Mouse (Mus musculus): ENCODE results near the gene Lmbrd2. TPM values are rescaled to one million over a fixed set of nuclear protein-coding genes. Genes with fewer than 3 reads are reported as not detected.

Gene Lmbrd2
- polyA plus RNA-seq (2012; rRNA removed): 4.9 and 11.9 TPM in 2 replicates

- WGBS: 1% methylated on average over 34 of the region's 34 CpGs
Measured at GRCm38 (mm10) chr15:9140252-9140680, at the start of gene Lmbrd2. Lmbrd2 (plus strand) TSS chr15:9140550.

DNA sequence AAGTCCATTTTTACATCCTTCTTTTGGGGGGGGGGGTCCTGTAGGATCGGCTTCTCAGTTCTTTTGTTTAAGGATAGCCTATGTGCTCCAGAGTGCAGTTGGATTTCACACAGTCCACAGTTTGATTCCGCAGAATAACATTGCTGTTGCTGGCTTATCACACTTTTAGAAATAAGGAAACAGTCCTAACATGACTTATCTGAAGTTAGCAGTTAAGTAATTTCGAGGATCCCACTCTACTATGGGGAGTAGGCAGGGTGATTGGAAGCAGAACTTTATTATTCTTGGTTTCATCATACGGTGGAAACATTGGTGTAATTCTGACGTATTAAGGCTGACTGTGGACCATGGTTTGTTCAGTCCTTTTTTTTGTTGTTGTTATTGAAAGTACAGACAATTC is 49.7 kb upstream of the Lmbrd2 start:
- DNase-seq (ENCODE audit: low read depth, low spot score): no peak
- WGBS: 87% methylated on average over 5 of the region's 5 CpGs

More at GRCm38 (mm10) chr15:9140252-9140680, at the start of gene Lmbrd2:
- peak; percentile 95 for DNase-seq (ENCODE audit: low read depth, low spot score)

- no peak for DNase-seq (ENCODE audit: low read depth, low spot score)
- WGBS: 57% methylated on average over 11 of the region's 11 CpGs
Measured at GRCm38 (mm10) chr15:9093598-9094365, 46.6 kb upstream of the Lmbrd2 start.

DNA sequence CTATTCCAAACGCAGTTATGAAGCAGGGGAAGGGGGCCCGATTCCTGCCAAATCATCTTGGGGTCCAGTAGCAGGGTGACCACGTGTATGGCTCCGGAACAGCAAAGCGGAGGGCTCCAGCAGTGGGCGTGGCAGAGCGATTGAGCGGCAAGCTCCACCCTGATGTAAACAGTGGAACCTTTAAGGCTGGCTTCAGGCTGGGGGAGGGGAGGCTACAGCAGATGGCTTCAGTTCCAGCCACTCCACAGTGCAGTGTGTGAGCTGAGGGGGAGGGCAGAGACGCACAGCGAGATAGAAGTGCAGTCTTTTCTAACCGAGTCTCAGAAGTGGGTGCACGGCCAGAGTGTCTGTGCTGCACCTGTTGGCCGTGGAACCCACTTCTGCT is 46.0 kb upstream of the Lmbrd2 start:
- 20% methylated on average over 13 of the region's 13 CpGs for WGBS
- DNase-seq (ENCODE audit: low read depth, low spot score): no peak

GRCm38 (mm10) chr15:9096865-9097264 is 43.5 kb upstream of the Lmbrd2 start:
- DNase-seq (ENCODE audit: low read depth, low spot score): no peak
- WGBS: 92% methylated on average over 4 of the region's 4 CpGs

GRCm38 (mm10) chr15:9100446-9101077 is 39.8 kb upstream of the Lmbrd2 start:
- WGBS: 96% methylated on average over 10 of the region's 10 CpGs
- no peak for DNase-seq (ENCODE audit: low read depth, low spot score)

DNA sequence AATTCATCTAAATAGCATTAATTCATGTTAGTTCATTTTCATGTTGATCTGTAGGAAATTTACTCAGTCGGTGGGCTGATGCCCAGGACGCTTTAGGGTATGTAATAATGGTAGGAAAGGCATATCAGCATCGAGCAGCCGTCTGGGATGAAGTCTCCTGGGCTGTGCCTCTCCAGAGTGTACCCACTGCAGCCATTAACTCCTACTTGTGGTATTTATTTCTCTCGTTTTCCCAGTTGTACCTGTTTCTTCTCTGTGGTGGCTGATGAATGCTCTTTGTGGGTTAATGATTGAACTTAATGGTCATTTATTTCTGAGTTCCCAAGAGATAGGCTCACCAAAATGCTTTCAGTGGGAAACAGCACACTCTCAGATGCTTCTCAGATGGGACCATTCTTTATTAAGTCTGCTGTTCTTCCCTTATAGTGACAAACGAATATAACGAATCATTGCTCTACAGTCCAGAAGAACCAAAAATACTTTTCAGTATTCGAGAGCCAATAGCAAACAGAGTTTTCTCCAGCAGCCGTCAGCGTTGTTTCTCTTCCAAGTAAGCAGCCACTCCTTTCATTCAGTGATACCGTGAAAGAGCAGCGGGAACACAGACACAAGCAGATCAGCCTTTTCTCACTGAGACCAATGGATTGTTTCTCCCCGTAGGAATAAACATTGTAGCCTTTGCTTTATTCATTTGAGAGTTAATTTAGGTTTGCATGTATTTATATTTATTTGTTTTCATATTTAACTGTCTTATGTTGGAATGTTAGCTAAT is 33.9 kb upstream of the Lmbrd2 start:
- no peak for DNase-seq (ENCODE audit: low read depth, low spot score)
- WGBS: 42% methylated on average over 13 of the region's 13 CpGs

GRCm38 (mm10) chr15:9110526-9111347 is 29.6 kb upstream of the Lmbrd2 start:
- no peak for DNase-seq (ENCODE audit: low read depth, low spot score)
- WGBS: 86% methylated on average over 6 of the region's 6 CpGs

- 72% methylated on average over 3 of the region's 3 CpGs for WGBS
- no peak for DNase-seq (ENCODE audit: low read depth, low spot score)
Measured at GRCm38 (mm10) chr15:9111648-9112047, 28.7 kb upstream of the Lmbrd2 start.

DNA sequence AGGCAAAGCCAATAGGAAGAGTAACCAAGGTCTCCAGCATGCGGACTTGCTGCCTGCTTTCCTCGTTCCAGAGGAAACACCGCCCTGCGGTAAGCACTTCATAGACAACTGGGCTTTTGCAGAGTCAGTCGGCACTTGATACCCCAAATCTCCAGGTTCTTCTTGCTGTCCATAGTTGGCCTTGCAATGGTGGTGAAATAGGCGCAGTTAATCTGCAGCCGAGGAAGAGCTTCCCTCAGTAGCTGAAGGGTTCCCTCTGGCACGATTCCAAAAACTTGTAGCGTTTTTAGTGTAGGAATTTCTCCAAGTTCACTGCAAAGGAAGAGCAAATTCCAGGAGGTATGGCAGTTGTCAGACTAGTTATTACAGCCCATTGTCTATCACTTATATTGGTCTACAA is 26.8 kb upstream of the Lmbrd2 start:
- no peak for DNase-seq (ENCODE audit: low read depth, low spot score)
- 68% methylated on average over 9 of the region's 9 CpGs for WGBS

DNA sequence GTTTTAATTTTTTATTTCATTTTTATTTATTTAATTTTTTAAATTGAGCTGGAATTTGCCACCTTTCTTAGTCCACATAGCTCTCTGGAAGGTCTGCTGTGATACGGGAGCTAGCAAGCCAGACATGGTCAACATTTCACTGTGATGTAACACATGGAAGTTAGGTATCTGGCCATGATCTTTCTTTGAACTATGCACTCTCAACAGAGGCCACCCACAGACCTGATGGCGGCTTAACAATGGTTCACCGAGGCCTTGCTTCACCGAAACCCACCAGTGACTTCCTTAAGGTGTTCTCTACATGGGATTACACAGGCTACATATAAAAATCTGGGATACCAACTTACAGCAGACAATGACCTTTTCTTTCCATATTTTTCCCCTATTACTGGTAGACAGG is 26.2 kb upstream of the Lmbrd2 start:
- WGBS: 68% methylated on average over 4 of the region's 4 CpGs
- no peak for DNase-seq (ENCODE audit: low read depth, low spot score)

- no peak for DNase-seq (ENCODE audit: low read depth, low spot score)
- 29% methylated on average over 5 of the region's 5 CpGs for WGBS
Measured at GRCm38 (mm10) chr15:9114599-9114998, 25.8 kb upstream of the Lmbrd2 start.

- DNase-seq (ENCODE audit: low read depth, low spot score): no peak
- 93% methylated on average over 4 of the region's 4 CpGs for WGBS
Measured at GRCm38 (mm10) chr15:9118852-9119251, 21.5 kb upstream of the Lmbrd2 start.

DNA sequence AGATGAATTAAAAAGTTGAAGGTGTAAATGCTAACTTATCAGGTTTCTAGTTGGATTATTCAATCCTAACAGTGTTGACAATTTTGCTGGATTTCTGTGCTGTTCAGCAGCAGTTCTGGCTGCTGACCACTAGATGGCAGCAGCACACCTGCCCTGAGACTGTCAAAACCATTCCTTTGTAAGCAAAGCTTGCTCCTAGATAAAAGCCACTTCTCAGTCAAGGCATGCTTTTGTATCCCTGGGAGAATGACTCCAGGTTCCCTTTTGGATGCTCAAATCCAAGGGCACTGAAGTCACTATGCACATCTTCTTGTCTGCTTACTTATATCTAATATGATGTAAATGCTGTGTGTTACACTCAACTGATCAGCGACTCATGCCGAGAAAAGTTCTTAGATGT is 20.3 kb upstream of the Lmbrd2 start:
- DNase-seq (ENCODE audit: low read depth, low spot score): no peak
- WGBS: 96% methylated on average over 2 of the region's 2 CpGs

DNA sequence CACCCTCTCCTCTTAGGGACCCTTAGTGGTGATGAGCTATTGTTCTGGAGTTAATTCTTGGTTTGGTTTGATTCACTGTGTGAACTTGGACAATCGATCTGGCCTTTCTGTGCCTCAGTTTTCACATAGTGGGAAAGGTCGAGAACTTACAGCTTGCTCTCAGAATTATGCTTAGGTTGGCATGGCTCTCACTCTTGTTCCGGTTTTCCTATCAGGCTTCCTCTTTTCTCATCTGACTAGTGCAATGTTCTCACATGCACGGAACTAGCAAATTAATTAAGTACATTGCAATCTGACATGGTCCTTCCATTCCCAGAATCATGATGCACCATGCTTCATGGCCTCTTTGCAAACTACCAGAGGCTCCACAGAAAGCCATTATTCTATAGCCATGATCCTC is 17.4 kb upstream of the Lmbrd2 start:
- no peak for DNase-seq (ENCODE audit: low read depth, low spot score)
- WGBS: 84% methylated on average over 4 of the region's 4 CpGs

DNA sequence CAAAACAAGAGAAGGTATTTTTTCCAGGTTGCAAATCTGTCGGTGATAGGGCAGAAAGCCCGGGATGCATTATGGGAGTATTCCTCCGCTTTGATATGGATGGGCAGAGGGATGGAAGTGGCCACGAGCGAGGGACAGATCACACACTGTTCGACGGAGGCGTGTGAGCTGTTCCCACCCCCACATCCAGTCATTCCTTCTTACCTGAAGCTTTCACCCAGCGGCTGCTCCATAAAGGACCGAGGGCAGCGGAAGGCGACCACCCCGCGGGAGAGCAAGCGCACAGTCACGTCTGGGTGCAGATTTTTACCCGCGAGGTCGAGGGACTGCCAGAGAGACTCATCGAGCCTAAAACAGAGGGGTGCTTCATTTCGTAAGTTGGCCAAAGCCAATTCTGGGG is 15.5 kb upstream of the Lmbrd2 start:
- 92% methylated on average over 21 of the region's 21 CpGs for WGBS
- no peak for DNase-seq (ENCODE audit: low read depth, low spot score)

GRCm38 (mm10) chr15:9127051-9127791 is 13.1 kb upstream of the Lmbrd2 start:
- DNase-seq (ENCODE audit: low read depth, low spot score): no peak
- WGBS: 71% methylated on average over 7 of the region's 7 CpGs

- DNase-seq (ENCODE audit: low read depth, low spot score): no peak
- 83% methylated on average over 9 of the region's 9 CpGs for WGBS
Measured at GRCm38 (mm10) chr15:9130772-9131498, 9.4 kb upstream of the Lmbrd2 start.
